Mouse (Mus musculus): ENCODE results near the gene Cyfip1. TPM values are rescaled to one million over a fixed set of nuclear protein-coding genes. Genes with fewer than 3 reads are reported as not detected.

Gene Cyfip1
- polyA plus RNA-seq, 1 experiment from 2014 or later, result 89.3 TPM

DNA sequence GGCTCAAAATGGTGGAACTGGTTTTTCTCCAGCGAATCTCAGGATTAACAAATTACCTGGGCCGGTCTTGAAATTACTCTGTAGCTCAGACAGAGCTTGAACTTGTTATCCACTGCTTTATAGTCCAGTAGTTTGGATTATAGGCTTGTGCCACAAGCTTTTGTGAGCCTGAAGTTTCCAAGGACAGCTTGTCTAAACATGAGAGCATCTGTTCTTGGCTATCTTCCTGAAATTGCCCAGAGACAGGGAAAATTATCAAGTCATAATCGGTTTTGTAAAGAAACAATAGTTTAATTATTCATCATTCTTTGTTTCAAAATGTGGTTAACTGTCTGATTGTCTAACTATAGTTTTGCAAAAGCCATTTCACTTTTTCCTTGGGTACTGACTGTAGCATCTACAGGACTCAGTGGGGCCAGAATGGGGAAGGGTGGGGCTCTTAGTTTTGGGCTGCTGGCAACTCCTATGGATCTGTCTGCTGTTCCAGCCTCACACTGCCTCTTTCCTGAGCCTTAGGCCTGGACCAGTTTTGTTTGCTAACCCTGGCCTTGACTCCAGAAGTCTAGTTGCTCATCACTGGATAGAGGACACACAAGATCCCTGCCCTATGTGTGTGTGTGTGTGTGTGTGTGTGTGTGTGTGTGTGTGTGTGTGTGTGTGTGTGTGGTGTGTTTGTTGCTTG lies 17.4 kb downstream of the Cyfip1 start:
- no peak overlapping the region for H3K4me3 ChIP-seq (ENCODE audit: low read length)
- H3K4me2 ChIP-seq (ENCODE audit: low read depth, low read length), result no peak overlapping the region
- no peaks in the 10 kb centered on the region for H3K9me3 ChIP-seq (ENCODE audit: control insufficient read depth, low read length)
- no peak overlapping the region for H3K9ac ChIP-seq (ENCODE audit: low read depth, low read length)
- no peaks in the 10 kb centered on the region for H3K27me3 ChIP-seq (replicated peaks; ENCODE audit: control insufficient read depth, insufficient read depth, low read length)
- WGBS, result 75% methylated on average over 3 of the region's 3 CpGs
- 0 out of 2 replicates have a peak, but pooled peaks cover 9% of the 10 kb centered on the region for H3K4me1 ChIP-seq (ENCODE audit: control insufficient read depth, insufficient read depth, low read length)
- no peak; the same call in 1 of the 2 replicates for ATAC-seq
- H3K36me3 ChIP-seq (ENCODE audit: control insufficient read depth, insufficient read depth, low read length), result no peaks in the 10 kb centered on the region
- H3K27ac ChIP-seq (ENCODE audit: low read length), result no peak overlapping the region

DNA sequence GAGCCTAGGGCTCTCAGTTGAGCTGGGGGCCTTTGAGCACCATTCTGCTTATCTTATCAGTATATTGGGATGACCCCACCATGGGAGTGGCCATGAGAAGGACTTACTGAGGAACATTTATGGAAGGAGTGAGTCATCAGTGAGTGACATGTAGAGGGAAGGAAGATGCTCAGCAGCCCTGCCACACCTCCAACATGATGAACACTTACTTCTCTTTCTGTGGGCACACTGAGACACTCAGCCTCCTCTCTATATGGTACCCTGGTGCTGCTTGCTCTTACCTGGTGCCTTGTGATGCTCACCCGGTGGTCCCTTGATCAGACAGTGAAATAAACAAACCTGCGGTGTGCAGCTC lies 17.9 kb downstream of the Cyfip1 start:
- H3K36me3 ChIP-seq (ENCODE audit: control insufficient read depth, insufficient read depth, low read length), result no peaks in the 10 kb centered on the region
- WGBS, result 64% methylated on average over 2 of the region's 2 CpGs
- H3K27me3 ChIP-seq (replicated peaks; ENCODE audit: control insufficient read depth, insufficient read depth, low read length), result no peaks in the 10 kb centered on the region
- H3K4me3 ChIP-seq (ENCODE audit: low read length), result no peak overlapping the region
- H3K27ac ChIP-seq (ENCODE audit: low read length), result no peak overlapping the region
- H3K9me3 ChIP-seq (ENCODE audit: control insufficient read depth, low read length), result no peaks in the 10 kb centered on the region
- H3K9ac ChIP-seq (ENCODE audit: low read depth, low read length), result no peak overlapping the region
- no peak overlapping the region for H3K4me2 ChIP-seq (ENCODE audit: low read depth, low read length)
- 0 out of 2 replicates have a peak, but pooled peaks cover 9% of the 10 kb centered on the region for H3K4me1 ChIP-seq (ENCODE audit: control insufficient read depth, insufficient read depth, low read length)
- ATAC-seq, result peak; percentile 60

DNA sequence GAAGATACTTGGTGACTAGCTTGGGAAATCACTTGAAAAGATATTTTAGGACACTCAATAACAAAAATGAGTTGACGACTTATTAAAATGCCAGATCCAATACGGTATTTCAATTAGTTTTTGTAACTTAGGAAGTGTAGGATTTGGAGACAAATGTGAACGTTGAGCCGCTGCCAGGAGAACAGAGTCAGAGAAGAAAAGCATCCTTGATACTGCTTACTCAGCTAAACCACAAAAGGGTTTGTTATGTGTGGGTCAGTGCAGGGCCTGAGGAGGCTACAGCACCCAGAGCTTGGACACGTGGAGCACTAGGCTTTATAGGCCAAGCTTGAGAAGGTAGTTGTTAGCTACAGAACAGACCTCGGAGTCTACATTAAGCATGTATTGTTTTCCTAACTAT lies 18.4 kb downstream of the Cyfip1 start:
- Histone ChIP-seq H3K9me3 (ENCODE audit: control insufficient read depth, low read length) (no peaks in the 10 kb centered on the region), H3K4me1 (ENCODE audit: control insufficient read depth, insufficient read depth, low read length) (0 out of 2 replicates have a peak, but pooled peaks cover 9% of the 10 kb centered on the region), H3K27me3 (replicated peaks; ENCODE audit: control insufficient read depth, insufficient read depth, low read length) (no peaks in the 10 kb centered on the region), H3K4me2 (ENCODE audit: low read depth, low read length) (no peak overlapping the region), H3K9ac (ENCODE audit: low read depth, low read length) (no peak overlapping the region), H3K4me3 (ENCODE audit: low read length) (no peak overlapping the region), H3K36me3 (ENCODE audit: control insufficient read depth, insufficient read depth, low read length) (no peaks in the 10 kb centered on the region), H3K27ac (ENCODE audit: low read length) (no peak overlapping the region)
- 89% methylated on average over 6 of the region's 6 CpGs for WGBS
- no peak for ATAC-seq

DNA sequence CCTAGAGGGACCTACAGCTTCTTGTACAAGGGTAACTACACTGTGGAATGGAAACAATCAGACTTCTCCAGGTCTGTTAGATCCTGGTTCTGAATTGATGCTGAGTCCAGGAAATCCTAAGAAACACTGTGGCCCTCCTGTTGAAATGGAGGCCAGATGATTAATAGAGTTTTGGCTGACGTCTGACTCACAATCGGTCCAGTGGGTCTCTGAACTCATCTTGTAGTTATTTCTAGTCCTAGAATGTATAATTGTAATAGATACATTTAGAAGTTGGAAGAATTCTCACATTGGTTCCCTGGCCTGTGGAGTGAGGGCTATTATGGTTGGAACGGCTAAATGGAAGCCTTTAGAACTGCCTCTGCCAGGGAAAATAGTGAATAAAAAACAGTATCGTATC lies 19.6 kb downstream of the Cyfip1 start:
- H3K27ac ChIP-seq (ENCODE audit: low read length), result no peak overlapping the region
- 84% methylated on average over 4 of the region's 4 CpGs for WGBS

DNA sequence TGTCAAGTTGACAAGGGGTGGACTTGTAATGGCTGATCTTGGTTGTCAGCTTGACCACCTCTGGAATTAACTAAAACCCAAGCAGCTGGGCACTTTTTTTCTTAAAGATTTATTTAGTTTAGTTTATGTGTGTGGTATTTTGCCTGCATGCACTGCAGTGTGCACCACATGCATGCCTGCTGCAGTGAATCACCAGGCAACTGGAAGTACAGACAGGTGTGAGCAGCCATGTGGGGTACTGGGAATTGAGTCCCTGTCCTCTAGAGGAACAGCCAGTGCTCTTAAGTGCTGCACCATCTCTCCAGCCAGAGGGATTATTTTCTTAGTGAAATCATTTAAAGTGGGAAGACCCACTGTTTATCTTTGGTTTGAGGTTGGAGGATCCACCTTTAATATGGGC lies 23.5 kb downstream of the Cyfip1 start:
- ATAC-seq, result no peak
- H3K27ac ChIP-seq (ENCODE audit: low read length), result no peak overlapping the region
- H3K27me3 ChIP-seq (replicated peaks; ENCODE audit: control insufficient read depth, insufficient read depth, low read length), result no peaks in the 10 kb centered on the region
- peaks cover 10% of the 10 kb centered on the region for H3K4me1 ChIP-seq (ENCODE audit: control insufficient read depth, insufficient read depth, low read length)
- no peaks in the 10 kb centered on the region for H3K36me3 ChIP-seq (ENCODE audit: control insufficient read depth, insufficient read depth, low read length)
- H3K9ac ChIP-seq (ENCODE audit: low read depth, low read length), result no peak overlapping the region
- no peak overlapping the region for H3K4me3 ChIP-seq (ENCODE audit: low read length)
- no peak overlapping the region for H3K4me2 ChIP-seq (ENCODE audit: low read depth, low read length)
- no peaks in the 10 kb centered on the region for H3K9me3 ChIP-seq (ENCODE audit: control insufficient read depth, low read length)

More for the DNA sequence above, 19.6 kb downstream of the Cyfip1 start:
- Histone ChIP-seq H3K4me3 (ENCODE audit: low read length) (no peak overlapping the region), H3K27me3 (replicated peaks; ENCODE audit: control insufficient read depth, insufficient read depth, low read length) (no peaks in the 10 kb centered on the region), H3K9ac (ENCODE audit: low read depth, low read length) (no peak overlapping the region), H3K36me3 (ENCODE audit: control insufficient read depth, insufficient read depth, low read length) (no peaks in the 10 kb centered on the region), H3K9me3 (ENCODE audit: control insufficient read depth, low read length) (no peaks in the 10 kb centered on the region), H3K4me1 (ENCODE audit: control insufficient read depth, insufficient read depth, low read length) (0 out of 2 replicates have a peak, but pooled peaks cover 9% of the 10 kb centered on the region), H3K4me2 (ENCODE audit: low read depth, low read length) (no peak overlapping the region)
- ATAC-seq, result no peak

DNA sequence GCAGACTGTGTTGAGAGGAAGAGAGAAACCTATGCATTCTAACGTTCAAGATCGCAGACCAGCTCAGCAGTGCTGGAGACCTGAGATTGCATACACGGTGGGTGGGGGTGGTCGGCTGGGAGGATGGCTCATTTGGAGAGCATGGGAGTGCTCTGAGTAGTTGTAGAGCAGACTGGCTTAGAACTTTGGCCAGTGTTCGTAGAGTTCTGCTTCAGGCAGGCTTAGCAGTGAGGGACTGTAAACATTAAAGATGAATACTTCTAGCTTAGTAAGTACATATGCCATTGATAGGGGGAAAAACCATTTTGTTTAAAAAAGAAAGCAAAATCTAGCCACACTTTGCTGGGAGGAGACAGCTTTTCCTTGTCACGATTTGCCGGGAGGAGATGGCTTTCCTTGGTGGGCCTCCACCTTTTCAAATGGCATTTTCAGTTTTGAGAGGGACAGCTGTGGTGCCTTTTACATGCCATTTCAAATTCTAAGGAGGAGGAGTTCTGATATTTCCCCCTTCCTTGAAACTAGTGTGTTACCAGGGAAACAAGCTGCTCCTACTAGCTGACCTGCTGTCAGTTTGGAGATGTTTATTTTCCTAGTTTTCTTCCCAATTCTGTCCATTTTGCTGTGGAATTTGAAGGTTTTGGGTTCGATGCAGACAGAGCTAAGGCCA lies 24.3 kb downstream of the Cyfip1 start:
- H3K9me3 ChIP-seq (ENCODE audit: control insufficient read depth, low read length), result no peaks in the 10 kb centered on the region
- 72% methylated on average over 8 of the region's 8 CpGs for WGBS
- no peak overlapping the region for H3K9ac ChIP-seq (ENCODE audit: low read depth, low read length)
- H3K36me3 ChIP-seq (ENCODE audit: control insufficient read depth, insufficient read depth, low read length), result no peaks in the 10 kb centered on the region
- H3K27ac ChIP-seq (ENCODE audit: low read length), result no peak overlapping the region
- no peak overlapping the region for H3K4me2 ChIP-seq (ENCODE audit: low read depth, low read length)
- no peak overlapping the region for H3K4me3 ChIP-seq (ENCODE audit: low read length)
- no peaks in the 10 kb centered on the region for H3K27me3 ChIP-seq (replicated peaks; ENCODE audit: control insufficient read depth, insufficient read depth, low read length)
- H3K4me1 ChIP-seq (ENCODE audit: control insufficient read depth, insufficient read depth, low read length), result peaks cover 12% of the 10 kb centered on the region
- no peak for ATAC-seq

DNA sequence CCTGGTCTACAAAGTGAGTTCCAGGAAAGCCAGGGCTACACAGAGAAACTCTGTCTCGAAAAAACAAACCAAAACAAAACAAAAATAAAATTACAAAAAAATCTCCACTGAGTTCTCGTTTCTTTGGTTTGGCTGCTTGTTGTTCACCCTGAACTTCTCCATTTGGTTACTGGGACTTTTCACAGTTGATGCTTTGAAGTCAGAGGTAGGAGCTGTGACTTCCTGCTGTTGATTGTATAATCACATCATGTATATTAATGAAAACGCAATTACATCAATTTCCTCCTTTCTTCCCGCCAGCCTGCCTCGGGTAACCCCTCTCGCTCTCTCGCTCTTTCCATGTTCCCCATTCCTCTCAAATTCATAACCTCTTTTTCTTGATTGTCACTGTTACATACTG lies 26.7 kb downstream of the Cyfip1 start:
- Histone ChIP-seq H3K27ac (ENCODE audit: low read length) (no peak overlapping the region), H3K4me1 (ENCODE audit: control insufficient read depth, insufficient read depth, low read length) (peaks cover 12% of the 10 kb centered on the region), H3K4me3 (ENCODE audit: low read length) (no peak overlapping the region), H3K4me2 (ENCODE audit: low read depth, low read length) (no peak overlapping the region), H3K9me3 (ENCODE audit: control insufficient read depth, low read length) (no peaks in the 10 kb centered on the region), H3K36me3 (ENCODE audit: control insufficient read depth, insufficient read depth, low read length) (peaks cover 2% of the 10 kb centered on the region; the same call in 1 of the 2 replicates), H3K27me3 (replicated peaks; ENCODE audit: control insufficient read depth, insufficient read depth, low read length) (no peaks in the 10 kb centered on the region), H3K9ac (ENCODE audit: low read depth, low read length) (no peak overlapping the region)
- no peak for ATAC-seq
- WGBS, result 81% methylated on average over 7 of the region's 7 CpGs

DNA sequence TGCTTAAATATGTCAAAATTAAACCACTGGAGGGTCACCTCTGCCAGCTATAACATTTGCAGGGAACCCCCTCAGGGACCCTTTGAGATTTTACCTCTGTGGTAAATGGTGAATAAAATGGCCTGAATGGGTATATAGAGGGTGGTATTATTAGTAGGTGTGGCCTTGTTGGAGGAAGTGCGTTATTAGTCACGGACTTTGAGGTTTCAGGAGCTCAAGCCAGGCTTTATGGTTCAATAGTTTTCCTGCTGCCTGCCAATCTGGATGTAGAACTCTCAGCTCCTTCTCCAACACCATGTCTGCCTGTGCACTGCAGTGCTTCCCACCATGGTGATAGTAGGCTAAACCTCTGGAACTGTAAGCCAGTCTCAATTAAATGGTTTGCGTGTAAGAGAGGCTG lies 27.7 kb downstream of the Cyfip1 start:
- WGBS, result 69% methylated on average over 3 of the region's 3 CpGs
- H3K36me3 ChIP-seq (ENCODE audit: control insufficient read depth, insufficient read depth, low read length), result peaks cover 4% of the 10 kb centered on the region; the same call in 1 of the 2 replicates
- H3K9ac ChIP-seq (ENCODE audit: low read depth, low read length), result no peak overlapping the region
- no peaks in the 10 kb centered on the region for H3K9me3 ChIP-seq (ENCODE audit: control insufficient read depth, low read length)
- H3K4me3 ChIP-seq (ENCODE audit: low read length), result no peak overlapping the region
- no peak overlapping the region for H3K27ac ChIP-seq (ENCODE audit: low read length)
- peak; percentile 52 for ATAC-seq
- no peaks in the 10 kb centered on the region for H3K27me3 ChIP-seq (replicated peaks; ENCODE audit: control insufficient read depth, insufficient read depth, low read length)
- no peak overlapping the region for H3K4me2 ChIP-seq (ENCODE audit: low read depth, low read length)
- H3K4me1 ChIP-seq (ENCODE audit: control insufficient read depth, insufficient read depth, low read length), result peaks cover 12% of the 10 kb centered on the region

DNA sequence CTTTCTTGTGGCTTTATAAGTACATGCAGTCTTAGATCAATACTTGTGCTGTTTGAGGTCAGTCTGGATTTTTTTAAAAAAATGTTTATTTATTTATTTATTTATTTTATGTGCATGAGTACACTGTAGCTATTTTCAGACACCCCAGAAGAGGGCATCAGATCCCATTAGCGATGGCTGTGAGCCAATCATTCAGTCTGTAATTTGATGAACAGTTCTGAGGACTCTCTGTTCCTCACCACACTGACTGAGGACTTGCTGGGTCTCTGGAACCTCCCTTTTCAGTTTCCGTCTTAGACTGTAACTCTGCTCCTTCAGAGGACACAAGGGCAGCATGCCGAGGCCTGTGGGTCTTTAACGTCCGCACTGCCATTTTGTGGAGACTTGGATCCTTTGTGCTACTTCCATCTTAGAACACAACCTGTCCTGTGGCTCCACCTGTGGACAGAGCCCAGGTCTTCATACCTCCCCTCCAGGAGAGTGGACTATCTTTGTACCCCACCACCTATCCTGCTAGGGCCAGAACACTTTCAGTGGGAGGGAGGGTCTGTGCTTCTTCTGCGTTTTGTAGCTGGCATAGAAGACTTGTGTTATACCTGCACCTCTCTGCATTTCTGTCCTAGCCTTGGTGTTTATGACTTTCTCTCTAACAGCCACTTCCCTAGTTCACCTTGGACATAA lies 28.9 kb downstream of the Cyfip1 start:
- H3K4me3 ChIP-seq (ENCODE audit: low read length), result no peak overlapping the region
- H3K27me3 ChIP-seq (replicated peaks; ENCODE audit: control insufficient read depth, insufficient read depth, low read length), result no peaks in the 10 kb centered on the region
- H3K4me1 ChIP-seq (ENCODE audit: control insufficient read depth, insufficient read depth, low read length), result peaks cover 12% of the 10 kb centered on the region
- no peak overlapping the region for H3K4me2 ChIP-seq (ENCODE audit: low read depth, low read length)
- WGBS, result 90% methylated on average over 6 of the region's 6 CpGs
- ATAC-seq, result peak; percentile 28; the same call in 1 of the 2 replicates
- peaks cover 4% of the 10 kb centered on the region; the same call in 1 of the 2 replicates for H3K36me3 ChIP-seq (ENCODE audit: control insufficient read depth, insufficient read depth, low read length)
- H3K9me3 ChIP-seq (ENCODE audit: control insufficient read depth, low read length), result no peaks in the 10 kb centered on the region
- no peak overlapping the region for H3K9ac ChIP-seq (ENCODE audit: low read depth, low read length)
- no peak overlapping the region for H3K27ac ChIP-seq (ENCODE audit: low read length)
